8 mouse cellular contexts compared by ENCODE assay signal in genomic region chr10:84441846-84442245, GRCm38 (mm10). TPM values are rescaled to one million over a fixed set of nuclear protein-coding genes. Genes with fewer than 3 reads are reported as not detected.
DNase-seq lines count a peak whose midpoint lies in the region; TF ChIP-seq lines count a peak whose summit lies in the region.

No protein-coding gene starts in this region.

- peak overlapping the region; percentile 100 for H3K27ac ChIP-seq in heart, adult 2 months
- no peak overlapping the region for H3K27ac ChIP-seq in MEL (ENCODE audit: control insufficient read depth, low read depth, low read length)
- peak overlapping the region; percentile 100 for H3K27ac ChIP-seq in hindbrain, embryonic 10.5 days
- peak overlapping the region; percentile 99 for H3K27ac ChIP-seq in midbrain, embryonic 10.5 days (replicated peaks)

- TF ChIP-seq CTCF in heart, adult 2 months (IDR thresholded peaks at IDR 0.05) = no peak
- TF ChIP-seq CTCF in MEL (IDR thresholded peaks at IDR 0.05 in 2 of 3, conservative IDR thresholded peaks at IDR 0.05 in 1 of 3; ENCODE audit: control insufficient read depth in 1 of 3, insufficient read depth in 1 of 3, low read depth in 2 of 3, low read length in 3 of 3, poor library complexity in 1 of 3, severe bottlenecking in 1 of 3) = no peak

- H3K9me3 ChIP-seq in MEL (replicated peaks; ENCODE audit: insufficient read depth, low read length) = no peaks in the 10 kb centered on the region
- no peaks in the 10 kb centered on the region for H3K9me3 ChIP-seq in hindbrain, embryonic 10.5 days
- H3K9me3 ChIP-seq in midbrain, embryonic 10.5 days (replicated peaks) = no peaks in the 10 kb centered on the region

- intact Hi-C loops in heart, adult 2 months (cut with DNase I) = loop anchor here (5.0 kb wide), 1 partner anchor 505 kb away; no protein-coding TSS in a partner anchor
- intact Hi-C loops in left cerebral cortex, postnatal 25 days (cut with DNase I) = loop anchor here (2.0 kb wide), 1 partner anchor 383 kb away; no protein-coding TSS in a partner anchor

- H3K79me2 ChIP-seq in heart, adult 2 months (replicated peaks; ENCODE audit: control insufficient read depth, insufficient read depth, low read length) = no peaks in the 10 kb centered on the region; the same call in 1 of the 2 replicates
- peaks cover 1% of the 10 kb centered on the region; the same call in 1 of the 2 replicates for H3K79me2 ChIP-seq in MEL (ENCODE audit: control insufficient read depth, insufficient read depth, low read length, poor library complexity)

- 24% methylated on average over 11 of the region's 11 CpGs for WGBS in heart, adult 2 months
- WGBS in hindbrain, embryonic 10.5 days = 3% methylated on average over 11 of the region's 11 CpGs
- 3% methylated on average over 11 of the region's 11 CpGs for WGBS in midbrain, embryonic 10.5 days

- H3K36me3 ChIP-seq in heart, adult 2 months (ENCODE audit: control insufficient read depth, insufficient read depth, low read length) = no peaks in the 10 kb centered on the region
- peaks cover 0 to 7% of the 10 kb centered on the region in 2 experiments; a peak in 2 of 4 replicates for H3K36me3 ChIP-seq in MEL (ENCODE audit: control insufficient read depth in 1 of 2, insufficient read depth in 2 of 2, low read length in 2 of 2)
- H3K36me3 ChIP-seq in hindbrain, embryonic 10.5 days = 0 out of 2 replicates have a peak, but pooled peaks cover 2% of the 10 kb centered on the region
- H3K36me3 ChIP-seq in midbrain, embryonic 10.5 days = 0 out of 2 replicates have a peak, but pooled peaks cover 4% of the 10 kb centered on the region

- no peak for TF ChIP-seq RAD21 in MEL (IDR thresholded peaks at IDR 0.05; ENCODE audit: low read depth, low read length)

- DNase-seq in heart, adult 2 months = no peak
- DNase-seq in heart, adult 8-10 months (ENCODE audit: low spot score) = no peak
- DNase-seq in MEL (ENCODE audit: low read depth, low spot score) = peak; percentile 33
- DNase-seq in hindbrain, embryonic 10.5 days (ENCODE audit: low spot score) = peak; percentile 51
- peak; percentile 48 for DNase-seq in midbrain, embryonic 10.5 days (ENCODE audit: low spot score)
- no peak for DNase-seq in left cerebral cortex, postnatal 25 days (ENCODE audit: low spot score in 2 of 2)
- DNase-seq in frontal cortex, postnatal 10 days (ENCODE audit: low spot score in 2 of 2) = no peak
- DNase-seq in layer of hippocampus, postnatal 25 days (ENCODE audit: extremely low spot score in 1 of 2, low spot score in 1 of 2) = no peak

- H3K4me3 ChIP-seq in heart, adult 2 months = peak overlapping the region; percentile 86
- peak overlapping the region; percentile 84 to 99 for H3K4me3 ChIP-seq in MEL (ENCODE audit: control insufficient read depth in 1 of 2, insufficient read depth in 1 of 2, low read depth in 2 of 2, low read length in 2 of 2)
- peak overlapping the region; percentile 95 for H3K4me3 ChIP-seq in hindbrain, embryonic 10.5 days
- H3K4me3 ChIP-seq in midbrain, embryonic 10.5 days = peak overlapping the region; percentile 94

- TF ChIP-seq POLR2A in heart, adult 2 months (IDR thresholded peaks at IDR 0.05; ENCODE audit: insufficient read depth, low read depth, low read length) = no peak
- no peak for TF ChIP-seq POLR2A in MEL (IDR thresholded peaks at IDR 0.05; ENCODE audit: control insufficient read depth in 1 of 2, insufficient read depth in 1 of 2, low read depth in 1 of 2, low read length in 2 of 2, poor library complexity in 1 of 2)

- H3K9ac ChIP-seq in heart, adult 2 months (ENCODE audit: low read depth, low read length) = peak overlapping the region; percentile 23; the same call in 1 of the 2 replicates
- peak overlapping the region; percentile 93; the same call in 1 of the 2 replicates for H3K9ac ChIP-seq in MEL (ENCODE audit: control insufficient read depth, low read depth, low read length, poor library complexity, severe bottlenecking)

- no peak for TF ChIP-seq EP300 in heart, adult 2 months (IDR thresholded peaks at IDR 0.05; ENCODE audit: insufficient read depth, low read depth, low read length)
- no peak for TF ChIP-seq EP300 in MEL (IDR thresholded peaks at IDR 0.05; ENCODE audit: low read depth in 1 of 2, low read length in 2 of 2)

- no peaks in the 10 kb centered on the region for H3K27me3 ChIP-seq in heart, adult 2 months (ENCODE audit: control insufficient read depth, insufficient read depth, low read length)
- peaks cover 0 to 4% of the 10 kb centered on the region in 2 experiments; a peak in 2 of 4 replicates for H3K27me3 ChIP-seq in MEL (ENCODE audit: control insufficient read depth in 1 of 2, insufficient read depth in 2 of 2, low read length in 2 of 2)
- no peaks in the 10 kb centered on the region for H3K27me3 ChIP-seq in hindbrain, embryonic 10.5 days (ENCODE audit: insufficient read depth, poor library complexity, severe bottlenecking)
- H3K27me3 ChIP-seq in midbrain, embryonic 10.5 days (ENCODE audit: low read depth, poor library complexity, severe bottlenecking) = no peaks in the 10 kb centered on the region

- peaks cover 10% of the 10 kb centered on the region for H3K4me1 ChIP-seq in heart, adult 2 months (ENCODE audit: control insufficient read depth, insufficient read depth, low read length)
- peaks cover 0 to 12% of the 10 kb centered on the region in 2 experiments; a peak in 2 of 4 replicates for H3K4me1 ChIP-seq in MEL (ENCODE audit: control insufficient read depth in 1 of 2, insufficient read depth in 2 of 2, low read length in 2 of 2)
- peaks cover 96% of the 10 kb centered on the region for H3K4me1 ChIP-seq in hindbrain, embryonic 10.5 days (replicated peaks)
- H3K4me1 ChIP-seq in midbrain, embryonic 10.5 days = peaks cover 90% of the 10 kb centered on the region

TF ChIP-seq in MEL, 35 proteins besides CTCF, POLR2A, EP300 and RAD21:
- TF ChIP-seq GATA1 (IDR thresholded peaks at IDR 0.05; ENCODE audit: low read depth, low read length) = peak; percentile 55; the same call in 1 of the 2 replicates
- no peak for TF ChIP-seq SIN3A (IDR thresholded peaks at IDR 0.05; ENCODE audit: low read length)
- TF ChIP-seq UBTF (IDR thresholded peaks at IDR 0.05; ENCODE audit: borderline replicate concordance, insufficient read depth, low read depth, low read length) = no peak

RNA-seq across cellular contexts. Expression of gene Nuak1, which starts 1.4 kb away (rescaled TPM):
- total RNA-seq in heart, adult 2 months (2021) = 10 to 100 TPM; 27.0 to 29.0 TPM
- 15.3 and 32.0 TPM in 2 replicates for polyA plus RNA-seq in heart, adult 2 months (2012; rRNA removed)
- total RNA-seq in heart, adult 8-10 months (2022) = 10 to 100 TPM; 23.9 to 43.8 (median 34.0) TPM
- 0.92 and 1.1 TPM in 2 replicates for total RNA-seq in MEL (2012; rRNA removed)
- 1 to 10 TPM in 1 of 2 experiments, not detected in 1; 2.2 TPM for polyA plus RNA-seq in MEL (2012; ENCODE audit: insufficient read depth in 1 of 2, insufficient read length in 2 of 2, low read depth in 1 of 2, low replicate concordance in 2 of 2, missing spikeins in 1 of 2)
- polyA plus RNA-seq in hindbrain, embryonic 10.5 days (2016; fragmentation: Nextera tagmentation; extraction: Ambion mirVana) = 3.1 and 3.7 TPM in 2 replicates
- 3.0 and 4.0 TPM in 2 replicates for polyA plus RNA-seq in midbrain, embryonic 10.5 days (2016; fragmentation: Nextera tagmentation; extraction: Ambion mirVana)
- 10 to 100 TPM; 58.3 to 86.5 TPM for total RNA-seq in left cerebral cortex, postnatal 25 days (2021)
- total RNA-seq in layer of hippocampus, postnatal 25 days (2021) = 10 to 100 TPM; 50.0 to 53.4 TPM

Comparison
In these comparisons a context has a peak if more than half of its experiments do, and no peak if none do; other contexts are left out.
1. DNase-seq: peak in MEL (single experiment), hindbrain, embryonic 10.5 days (single experiment) and midbrain, embryonic 10.5 days (single experiment); none in heart, adult 2 months (0 of 2), heart, adult 8-10 months (single experiment), left cerebral cortex, postnatal 25 days (0 of 2), frontal cortex, postnatal 10 days (0 of 2) and layer of hippocampus, postnatal 25 days (0 of 2).
2. RNA of gene Nuak1, which starts 1.4 kb away (total RNA-seq): 58.3 to 86.5 TPM in left cerebral cortex, postnatal 25 days, 50.0 to 53.4 TPM in layer of hippocampus, postnatal 25 days, 23.9 to 43.8 TPM in heart, adult 8-10 months and 27.0 to 29.0 TPM in heart, adult 2 months; 0.92 to 1.1 TPM in MEL; every median in the first group is over 10 times any median in the second.
3. Peak in every context shown above with its lines, with median percentiles within 50 percentile points of each other: H3K4me3 ChIP-seq.